Mouse (Mus musculus) intestine, postnatal 0 days (tissue): ENCODE results near the gene Rubcnl. TPM values are rescaled to one million over a fixed set of nuclear protein-coding genes. Genes with fewer than 3 reads are reported as not detected.

Source experiments
- ATAC-seq: fragments of 200-750 bp; cut with Nextera tagmentation; 2 replicates; pipeline ENCODE4 v1.8.0; 2017; ENCODE audit warnings: mild to moderate bottlenecking, moderate TSS enrichment, moderate library complexity
- H3K27ac ChIP-seq: fragments of 300-500 bp; sonication (generic); 2 replicates; pipeline ENCODE4 v1.5.1; 2014; ENCODE audit warnings: mild to moderate bottlenecking, low read depth, low read length, moderate library complexity
- H3K27me3 ChIP-seq: fragments of 300-500 bp; sonication (generic); replicated peaks from 2 replicates; pipeline ENCODE4 v1.6.1; 2014; ENCODE audit warnings: low read length, mixed read lengths; ENCODE audit not compliant: control insufficient read depth, insufficient read depth
- H3K36me3 ChIP-seq: fragments of 300-500 bp; sonication (generic); 2 replicates; pipeline ENCODE4 v1.6.1; 2014; ENCODE audit warnings: mild to moderate bottlenecking, moderate library complexity; ENCODE audit not compliant: control insufficient read depth, insufficient read depth
- H3K4me1 ChIP-seq: fragments of 300-500 bp; sonication (generic); replicated peaks from 2 replicates; pipeline ENCODE4 v1.6.1; 2014; ENCODE audit warnings: antibody characterized with exemption, low read length, mixed read lengths; ENCODE audit not compliant: control insufficient read depth, insufficient read depth
- H3K4me2 ChIP-seq: fragments of 300-500 bp; sonication (generic); replicated peaks from 2 replicates; pipeline ENCODE4 v1.6.1; 2014; ENCODE audit warnings: low read depth, mild to moderate bottlenecking, moderate library complexity
- H3K4me3 ChIP-seq: fragments of 300-500 bp; sonication (generic); 2 replicates; pipeline ENCODE4 v1.5.1; 2014; ENCODE audit warnings: low read depth, low read length
- H3K9ac ChIP-seq: fragments of 300-500 bp; sonication (generic); 2 replicates; pipeline ENCODE4 v1.6.1; 2014; ENCODE audit warnings: mild to moderate bottlenecking, low read depth, low read length
- H3K9me3 ChIP-seq: fragments of 300-500 bp; sonication (generic); 2 replicates; pipeline ENCODE4 v1.6.1; 2016; ENCODE audit warnings: mixed run types; ENCODE audit not compliant: control insufficient read depth
- CTCF ChIP-seq: sonication (generic); IDR thresholded peaks from 2 replicates; pipeline ENCODE4 v1.5.1; 2016; ENCODE audit warnings: low read depth, mild to moderate bottlenecking, control low read depth, antibody characterized with exemption, moderate library complexity
- WGBS: fragments of 180-500 bp; shearing (Covaris S2); extraction: QIAGEN DNeasy Blood & Tissue Kit; methylation state at CpG from one replicate; pipeline ENCODE4 v1.1.7; 2014; 5-methylcytosine and 5-hydroxymethylcytosine counted together
- polyA plus RNA-seq: library from polyadenylated mRNA; unstranded; fragments of >200 nt; fragmentation: Nextera tagmentation; extraction: Ambion mirVana; gene quantifications from 2 replicates; pipeline ENCODE4 v1.2.1, GENCODE M21; 2015

Rubcnl gene
- 0.22 and 0.26 TPM in 2 replicates for polyA plus RNA-seq

DNA sequence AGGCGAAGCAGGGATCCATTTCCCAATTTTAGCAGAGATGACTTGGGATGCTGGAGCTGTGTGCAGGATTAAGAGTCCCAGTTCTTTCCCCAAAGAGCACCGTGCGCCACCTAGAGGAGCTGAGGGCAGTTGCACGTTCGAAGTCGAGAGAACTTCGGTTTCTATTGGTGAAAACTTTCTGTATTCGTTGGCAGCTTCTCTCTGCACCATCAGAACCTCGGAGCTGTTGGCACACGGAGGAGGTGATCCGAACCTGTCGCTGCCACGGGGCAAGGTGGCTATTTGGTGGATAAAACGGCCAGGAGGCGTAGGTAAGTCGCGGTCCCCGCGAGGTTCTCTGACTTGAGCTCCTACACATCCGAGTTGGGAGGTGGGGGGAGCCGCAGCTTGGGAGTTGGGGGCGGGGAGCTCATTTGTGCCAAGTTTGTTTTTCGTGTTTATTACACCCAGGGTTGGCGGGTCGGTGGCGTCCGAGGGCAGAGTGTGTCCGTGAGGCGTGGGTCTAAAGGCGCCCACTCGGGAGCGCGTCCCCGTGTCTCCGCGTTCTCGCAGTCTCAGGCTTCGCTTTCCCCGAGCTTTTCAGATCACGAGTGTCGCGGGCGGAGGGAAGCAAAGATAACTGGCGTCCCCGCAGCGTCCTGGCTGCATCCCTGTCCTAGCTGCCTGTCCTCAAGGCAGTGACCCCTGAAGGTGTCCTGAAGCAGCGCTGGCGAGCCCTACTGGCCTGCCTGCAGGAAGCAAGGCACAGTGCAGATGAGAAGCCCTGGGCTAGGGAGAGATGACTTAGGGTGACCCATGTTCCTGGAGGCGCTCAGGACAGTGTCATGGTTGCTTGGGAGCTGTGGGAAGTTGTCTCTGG lies at the start of gene Rubcnl:
Rubcnl (plus strand) TSS at position 172 of the 859 bp plus-strand sequence.
- Histone ChIP-seq H3K36me3 (no peaks in the 10 kb centered on the region), H3K27me3 (peaks cover 10% of the 10 kb centered on the region; the same call in 1 of the 2 replicates), H3K27ac (no peak within 1 kb of the TSS), H3K9me3 (no peaks in the 10 kb centered on the region), H3K4me3 (peak within 1 kb of the TSS; percentile 57), H3K9ac (peak within 1 kb of the TSS; percentile 40; the same call in 1 of the 2 replicates), H3K4me1 (no peaks in the 10 kb centered on the region), H3K4me2 (peak within 1 kb of the TSS; percentile 96)
- WGBS: 1% methylated on average over 49 of the region's 49 CpGs
- TF ChIP-seq CTCF: peak; percentile 95
- ATAC-seq: peak; percentile 45; the same call in 1 of the 2 replicates

DNA sequence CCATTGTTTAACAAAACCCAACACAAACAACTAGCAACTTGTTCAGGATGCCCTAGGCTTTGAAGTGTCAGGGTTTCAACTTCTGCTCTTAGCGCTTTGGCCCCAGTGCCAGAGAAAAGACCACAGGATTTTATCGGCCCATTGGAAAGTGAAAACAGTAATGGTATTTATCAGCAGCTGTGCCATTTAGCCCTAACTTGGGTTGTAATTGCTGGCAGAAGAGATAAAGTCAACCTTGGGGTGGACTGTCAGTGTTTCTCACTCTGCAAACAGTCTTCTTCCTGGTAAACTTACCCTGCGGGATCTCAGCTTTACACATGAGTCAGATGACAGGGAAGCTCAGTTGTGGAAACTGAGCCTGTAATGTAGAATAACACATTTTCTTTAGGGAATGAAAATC lies 43.6 kb upstream of the Rubcnl start:
- Histone ChIP-seq H3K27ac (no peak overlapping the region), H3K9ac (no peak overlapping the region), H3K4me1 (no peaks in the 10 kb centered on the region), H3K9me3 (no peaks in the 10 kb centered on the region), H3K27me3 (peaks cover 6% of the 10 kb centered on the region; the same call in 1 of the 2 replicates), H3K4me3 (no peak overlapping the region), H3K4me2 (no peak overlapping the region; the same call in 1 of the 2 replicates), H3K36me3 (no peaks in the 10 kb centered on the region)
- peak; percentile 63 for ATAC-seq
- TF ChIP-seq CTCF: no peak
- 17% methylated on average over 3 of the region's 3 CpGs for WGBS

DNA sequence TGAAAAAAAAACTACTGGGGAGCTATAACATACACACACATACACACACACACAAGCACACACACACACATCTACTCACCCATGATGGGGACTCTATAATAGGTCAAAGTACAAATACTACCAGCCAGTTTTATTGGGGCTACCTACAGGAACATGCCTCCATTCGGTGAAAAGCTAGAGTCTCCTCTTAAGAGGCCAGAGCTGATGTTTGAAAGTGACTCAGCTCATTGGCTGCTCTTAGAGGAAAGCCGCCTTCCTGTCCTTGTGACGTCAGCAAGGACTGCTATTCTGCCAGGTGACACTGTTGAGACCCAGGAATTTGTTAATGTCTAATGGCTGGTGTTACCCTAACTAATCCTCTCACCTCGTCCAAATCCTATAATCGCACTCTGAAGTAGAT lies 43.1 kb upstream of the Rubcnl start:
- no peaks in the 10 kb centered on the region for H3K4me1 ChIP-seq
- no peak overlapping the region for H3K4me3 ChIP-seq
- no peaks in the 10 kb centered on the region for H3K36me3 ChIP-seq
- ATAC-seq: peak; percentile 84
- no peaks in the 10 kb centered on the region for H3K9me3 ChIP-seq
- peaks cover 6% of the 10 kb centered on the region; the same call in 1 of the 2 replicates for H3K27me3 ChIP-seq
- no peak overlapping the region for H3K4me2 ChIP-seq
- WGBS: 55% methylated on average over 5 of the region's 5 CpGs
- H3K27ac ChIP-seq: no peak overlapping the region
- TF ChIP-seq CTCF: no peak
- no peak overlapping the region for H3K9ac ChIP-seq

DNA sequence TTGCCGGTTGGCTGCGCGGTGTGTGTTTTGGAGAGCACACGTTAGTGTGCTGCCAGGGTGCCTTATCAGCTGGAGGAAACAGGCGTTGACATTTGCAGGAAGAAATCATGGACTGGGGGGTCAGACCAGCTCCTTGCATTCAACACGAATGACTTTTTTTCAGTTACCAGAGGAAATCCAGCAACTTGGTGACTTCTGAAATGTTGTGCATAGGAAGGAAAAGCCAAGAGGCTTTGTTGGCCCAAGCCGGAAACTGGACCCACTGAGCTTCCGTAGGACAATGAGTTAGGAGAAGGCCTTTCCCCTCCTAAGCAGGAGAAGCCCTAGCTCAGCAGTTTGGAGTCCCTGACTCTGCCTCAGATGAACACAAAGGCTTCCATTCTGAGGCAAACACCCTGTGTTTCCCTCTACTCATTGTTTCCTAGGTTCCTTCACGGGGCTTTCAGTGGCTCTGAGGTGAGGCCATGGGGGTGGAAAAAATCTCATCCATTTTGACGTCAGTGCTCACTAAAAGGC lies 41.6 kb upstream of the Rubcnl start:
- no peaks in the 10 kb centered on the region for H3K4me1 ChIP-seq
- H3K27ac ChIP-seq: no peak overlapping the region
- peaks cover 6% of the 10 kb centered on the region; the same call in 1 of the 2 replicates for H3K27me3 ChIP-seq
- no peak overlapping the region for H3K4me2 ChIP-seq
- H3K9ac ChIP-seq: no peak overlapping the region
- no peak overlapping the region for H3K4me3 ChIP-seq
- H3K36me3 ChIP-seq: no peaks in the 10 kb centered on the region
- no peak for ATAC-seq
- no peaks in the 10 kb centered on the region for H3K9me3 ChIP-seq
- WGBS: 71% methylated on average over 10 of the region's 10 CpGs
- TF ChIP-seq CTCF: no peak

DNA sequence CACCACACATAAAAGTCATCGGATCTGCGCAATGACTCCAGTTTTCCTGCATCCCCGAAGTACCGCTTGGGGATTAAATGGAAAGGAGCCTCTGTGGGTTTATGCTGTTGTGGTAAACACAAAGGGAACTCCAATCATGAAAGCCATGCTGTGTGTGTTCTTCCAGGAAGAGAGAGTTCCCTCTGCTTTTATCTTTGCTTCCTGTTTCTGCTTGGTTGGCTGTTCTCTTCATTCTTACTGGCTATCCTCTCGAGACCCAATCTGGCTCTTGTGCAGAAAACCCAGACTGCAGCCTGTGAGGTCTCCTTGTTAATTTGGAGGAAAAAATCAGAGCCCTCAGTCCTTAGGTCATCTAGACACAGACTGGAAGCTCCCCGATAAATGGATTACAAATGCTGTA lies 38.9 kb upstream of the Rubcnl start:
- H3K4me2 ChIP-seq: no peak overlapping the region
- 77% methylated on average over 6 of the region's 6 CpGs for WGBS
- no peaks in the 10 kb centered on the region for H3K9me3 ChIP-seq
- no peaks in the 10 kb centered on the region for H3K36me3 ChIP-seq
- 0 out of 2 replicates have a peak, but pooled peaks cover 3% of the 10 kb centered on the region for H3K27me3 ChIP-seq
- no peak overlapping the region for H3K9ac ChIP-seq
- H3K4me1 ChIP-seq: no peaks in the 10 kb centered on the region
- H3K27ac ChIP-seq: no peak overlapping the region
- ATAC-seq: no peak
- no peak overlapping the region for H3K4me3 ChIP-seq
- no peak for TF ChIP-seq CTCF

DNA sequence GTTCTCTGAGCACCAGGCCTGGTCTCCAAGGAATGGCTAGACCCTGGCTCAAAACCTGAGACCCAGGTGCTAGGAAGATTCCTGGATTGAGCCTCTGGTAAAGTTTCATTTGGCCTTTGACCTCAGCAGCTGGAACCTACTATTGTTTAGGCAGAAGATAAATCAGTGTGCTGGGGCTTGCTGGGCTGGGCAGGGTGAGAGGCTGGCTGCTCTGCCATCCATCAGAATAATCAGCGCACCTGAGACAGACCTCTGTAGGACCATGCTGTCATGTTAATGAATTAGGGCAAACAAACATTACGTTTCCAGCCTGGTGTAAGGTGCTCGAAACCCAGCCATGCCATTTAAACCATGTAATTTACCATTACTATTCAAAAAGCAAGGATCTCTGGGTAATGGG lies 34.8 kb upstream of the Rubcnl start:
- no peak for TF ChIP-seq CTCF
- H3K4me1 ChIP-seq: no peaks in the 10 kb centered on the region
- 60% methylated on average over 3 of the region's 3 CpGs for WGBS
- no peak overlapping the region for H3K27ac ChIP-seq
- ATAC-seq: no peak
- H3K4me3 ChIP-seq: no peak overlapping the region
- no peaks in the 10 kb centered on the region for H3K27me3 ChIP-seq
- no peak overlapping the region for H3K4me2 ChIP-seq
- H3K9ac ChIP-seq: no peak overlapping the region
- no peaks in the 10 kb centered on the region for H3K9me3 ChIP-seq
- H3K36me3 ChIP-seq: no peaks in the 10 kb centered on the region
